Mouse (Mus musculus) liver, embryonic 15.5 days (tissue): ENCODE measurements around the gene Eif4enif1. TPM values are rescaled to one million over a fixed set of nuclear protein-coding genes. Genes with fewer than 3 reads are reported as not detected.
"Not testable (repeated sequence)": the region's sequence is repeated elsewhere in the genome, so short reads cannot be mapped to it uniquely, and the experiment has no call there.

Experiments used
- ATAC-seq: fragments of 200-750 bp; cut with Nextera tagmentation; 2 replicates; pipeline ENCODE4 v1.8.0; 2017; ENCODE audit warnings: moderate number of reproducible peaks, mild to moderate bottlenecking, moderate library complexity; ENCODE audit not compliant: insufficient read depth
- H3K27ac ChIP-seq: fragments of 300-500 bp; sonication (generic); replicated peaks from 2 replicates; pipeline ENCODE4 v1.5.1; 2015; ENCODE audit warnings: mild to moderate bottlenecking, inconsistent platforms
- H3K27me3 ChIP-seq: fragments of 300-500 bp; sonication (generic); 2 replicates; pipeline ENCODE4 v1.6.1; 2015; ENCODE audit warnings: mild to moderate bottlenecking, inconsistent platforms
- H3K36me3 ChIP-seq: fragments of 300-500 bp; sonication (generic); replicated peaks from 2 replicates; pipeline ENCODE4 v1.6.1; 2015; ENCODE audit warnings: moderate library complexity, mild to moderate bottlenecking, inconsistent platforms
- H3K4me1 ChIP-seq: fragments of 300-500 bp; sonication (generic); replicated peaks from 2 replicates; pipeline ENCODE4 v1.6.1; 2015; ENCODE audit warnings: inconsistent platforms
- H3K4me2 ChIP-seq: fragments of 300-500 bp; sonication (generic); 2 replicates; pipeline ENCODE4 v1.6.1; 2015; ENCODE audit warnings: moderate library complexity, mild to moderate bottlenecking, inconsistent platforms
- H3K4me3 ChIP-seq: fragments of 300-500 bp; sonication (generic); replicated peaks from 2 replicates; pipeline ENCODE4 v1.5.1; 2015; ENCODE audit warnings: mild to moderate bottlenecking, inconsistent platforms
- H3K9ac ChIP-seq: fragments of 300-500 bp; sonication (generic); 2 replicates; pipeline ENCODE4 v1.6.1; 2015; ENCODE audit warnings: moderate library complexity, mild to moderate bottlenecking, inconsistent platforms
- H3K9me3 ChIP-seq: fragments of 300-500 bp; sonication (generic); replicated peaks from 2 replicates; pipeline ENCODE4 v1.6.1; 2016; ENCODE audit warnings: inconsistent platforms
- WGBS: fragments of 180-500 bp; shearing (Covaris S2); methylation state at CpG from one replicate; pipeline ENCODE4 v1.1.7; 2015; ENCODE audit warnings: mixed read lengths; ENCODE audit not compliant: insufficient replicate concordance; 5-methylcytosine and 5-hydroxymethylcytosine counted together
- polyA plus RNA-seq: library from polyadenylated mRNA; unstranded; fragments of >200 nt; fragmentation: Nextera tagmentation; extraction: Ambion mirVana; gene quantifications from 2 replicates; pipeline ENCODE4 v1.2.1, GENCODE M21; 2015

Gene Eif4enif1
- polyA plus RNA-seq, 1 experiment from 2014 or later, result 22.3 TPM

DNA sequence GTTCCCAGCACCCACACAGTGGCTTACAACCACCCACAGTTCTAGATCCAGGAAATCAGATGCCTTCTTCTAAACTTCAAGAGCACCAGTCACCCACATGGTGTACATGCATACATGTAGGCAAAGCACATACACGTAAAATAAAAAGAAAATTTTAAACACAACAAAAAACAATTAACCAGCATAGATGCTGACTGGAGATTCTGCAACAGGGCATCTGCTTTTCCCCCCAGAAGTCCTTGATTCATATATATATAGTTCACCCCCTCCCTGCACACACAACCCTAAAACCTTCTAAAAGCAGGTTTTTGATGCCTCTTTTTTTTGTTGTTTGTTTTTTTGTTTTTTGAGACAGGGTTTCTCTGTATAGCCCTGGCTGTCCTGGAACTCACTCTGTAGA is 19.5 kb upstream of the Eif4enif1 start:
- 53% methylated on average over 1 of the region's 1 CpGs for WGBS
- not testable (repeated sequence) for H3K4me3 ChIP-seq, H3K9me3 ChIP-seq, H3K9ac ChIP-seq, H3K36me3 ChIP-seq, H3K4me1 ChIP-seq, H3K4me2 ChIP-seq, ATAC-seq, H3K27me3 ChIP-seq, H3K27ac ChIP-seq

GRCm38 (mm10) chr11:3193363-3193762 is 8.8 kb upstream of the Eif4enif1 start, which contains the start of gene Sfi1:
Gene Sfi1, minus strand, starts transcription at chr11:3193463.
- Histone ChIP-seq H3K4me1 (no peaks in the 10 kb centered on the region), H3K9me3 (no peaks in the 10 kb centered on the region), H3K4me3 (no peak within 1 kb of the TSS), H3K36me3 (no peaks in the 10 kb centered on the region), H3K27me3 (no peaks in the 10 kb centered on the region), H3K9ac (no peak within 1 kb of the TSS), H3K27ac (no peak within 1 kb of the TSS), H3K4me2 (no peak within 1 kb of the TSS)
- WGBS, result 76% methylated on average over 25 of the region's 25 CpGs
- no peak for ATAC-seq

DNA sequence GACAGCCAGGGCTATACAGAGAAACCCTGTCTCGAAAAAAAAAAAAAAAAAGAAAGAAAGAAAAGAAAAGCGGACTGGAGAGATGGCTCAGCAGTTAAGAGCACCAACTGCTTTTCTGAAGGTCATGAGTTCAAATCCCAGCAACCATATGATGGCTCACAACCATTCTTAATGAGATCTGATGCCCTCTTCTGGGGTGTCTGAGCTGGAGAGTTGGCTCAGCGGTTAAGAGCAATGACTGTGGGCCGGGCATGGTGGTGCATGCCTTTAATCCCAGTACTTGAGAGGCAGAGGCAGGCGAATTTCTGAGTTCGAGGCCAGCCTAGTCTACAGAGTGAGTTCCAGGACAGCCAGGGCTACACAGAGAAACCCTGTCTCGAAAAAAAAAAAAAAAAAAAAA is 1.6 kb upstream of the Eif4enif1 start:
- Histone ChIP-seq H3K4me1 (peaks cover 13% of the 10 kb centered on the region), H3K36me3 (peaks cover 14% of the 10 kb centered on the region)
- 81% methylated on average over 6 of the region's 7 CpGs for WGBS
- H3K9me3 ChIP-seq, ATAC-seq, H3K27me3 ChIP-seq, H3K27ac ChIP-seq, H3K4me3 ChIP-seq, H3K4me2 ChIP-seq, H3K9ac ChIP-seq: not testable (repeated sequence)

DNA sequence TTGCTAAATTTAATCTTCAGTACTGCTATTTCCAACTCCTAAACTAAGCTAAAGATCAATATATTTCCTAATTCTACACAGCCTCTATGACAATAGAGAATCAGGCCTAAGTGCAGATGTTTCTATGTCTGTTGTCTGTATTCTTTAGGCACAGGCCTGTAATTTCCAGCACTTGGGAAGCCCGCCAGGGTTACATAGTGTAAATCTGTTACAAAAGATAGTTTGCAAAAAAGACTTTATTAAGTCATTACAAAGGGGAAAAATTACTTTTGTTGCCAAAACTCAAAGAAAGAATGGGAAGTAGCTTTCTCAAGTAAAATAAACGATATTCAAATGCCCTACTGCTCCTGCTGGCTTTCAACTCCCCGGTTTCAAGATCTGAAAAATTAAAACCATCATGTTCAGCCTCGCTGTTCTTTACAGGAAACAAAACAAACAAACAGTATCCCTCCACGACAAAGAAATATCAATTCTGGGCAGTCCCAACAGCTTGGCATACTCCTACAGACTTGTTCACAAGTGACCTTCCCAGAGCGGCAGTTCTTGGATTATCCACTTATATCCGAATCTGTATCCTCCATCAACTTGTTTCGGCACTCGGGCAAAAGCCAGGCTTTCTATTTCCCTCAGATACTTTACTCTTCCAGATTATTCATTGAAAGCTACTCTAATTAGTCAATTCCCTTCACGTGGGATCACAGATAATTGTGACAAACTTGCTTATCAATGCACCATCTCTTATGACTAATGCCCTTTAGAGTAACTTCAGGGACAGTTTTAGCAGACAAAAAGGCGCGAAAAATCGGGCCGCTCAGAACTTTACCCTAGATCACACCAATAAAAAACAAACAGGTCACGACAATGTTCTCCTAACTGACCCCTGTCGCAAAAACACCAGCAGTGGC is 614 bp upstream of the Eif4enif1 start:
- no peaks in the 10 kb centered on the region for H3K27me3 ChIP-seq
- H3K4me2 ChIP-seq, result peak overlapping the region; percentile 45
- H3K4me3 ChIP-seq, result peak overlapping the region; percentile 58
- H3K27ac ChIP-seq, result peak overlapping the region; percentile 56
- H3K36me3 ChIP-seq, result peaks cover 23% of the 10 kb centered on the region
- WGBS, result 6% methylated on average over 16 of the region's 16 CpGs
- no peaks in the 10 kb centered on the region for H3K9me3 ChIP-seq
- H3K4me1 ChIP-seq, result peaks cover 21% of the 10 kb centered on the region
- ATAC-seq, result peak; percentile 8
- H3K9ac ChIP-seq, result peak overlapping the region; percentile 9; the same call in 1 of the 2 replicates

DNA sequence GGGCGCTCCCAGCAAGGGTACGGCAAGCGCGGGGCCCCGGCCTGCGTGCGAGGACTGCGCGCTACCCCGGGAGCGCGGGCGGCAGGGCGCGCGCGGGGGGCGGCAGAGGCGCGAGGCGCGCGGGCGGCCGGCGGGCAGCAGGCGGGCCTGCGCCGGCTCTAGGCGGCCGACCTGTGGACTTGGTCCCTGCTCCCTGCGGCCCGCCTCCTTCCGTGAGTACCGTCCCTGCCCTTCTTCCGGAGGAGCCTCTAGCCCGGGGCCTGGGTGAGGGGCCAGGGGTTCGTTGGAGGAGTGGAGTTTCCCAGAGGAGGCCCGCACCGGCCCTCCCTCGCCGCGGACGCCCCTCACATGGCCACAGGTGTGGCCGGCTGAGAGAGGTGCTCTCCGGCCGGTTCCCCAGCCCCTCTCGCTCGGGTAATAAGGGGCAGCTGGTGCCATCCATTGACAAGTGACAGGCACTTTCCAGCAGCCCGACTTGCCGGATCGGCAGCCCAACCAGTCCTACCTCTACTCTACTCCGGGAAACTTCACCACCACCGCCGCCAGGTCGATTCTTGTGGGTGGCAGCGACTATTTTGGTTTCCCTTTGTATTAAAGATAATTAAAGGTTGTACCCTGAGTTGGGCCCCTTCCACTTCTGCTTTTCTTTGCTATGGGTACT is 719 bp downstream of the Eif4enif1 start:
- Histone ChIP-seq H3K9ac (peak overlapping the region; percentile 57), H3K27me3 (no peaks in the 10 kb centered on the region), H3K27ac (peak overlapping the region; percentile 51), H3K4me1 (peaks cover 25% of the 10 kb centered on the region), H3K4me2 (peak overlapping the region; percentile 50), H3K9me3 (no peaks in the 10 kb centered on the region), H3K4me3 (peak overlapping the region; percentile 58), H3K36me3 (peaks cover 36% of the 10 kb centered on the region)
- peak; percentile 63 for ATAC-seq
- WGBS, result under 1% methylated on average over 57 of the region's 57 CpGs

- H3K4me2 ChIP-seq, result peak overlapping the region; percentile 50
- WGBS, result 39% methylated on average over 2 of the region's 2 CpGs
- H3K36me3 ChIP-seq, result peaks cover 45% of the 10 kb centered on the region
- no peaks in the 10 kb centered on the region for H3K27me3 ChIP-seq
- H3K4me3 ChIP-seq, result peak overlapping the region; percentile 58
- H3K9ac ChIP-seq, result no peak overlapping the region
- H3K27ac ChIP-seq, result no peak overlapping the region
- no peaks in the 10 kb centered on the region for H3K9me3 ChIP-seq
- ATAC-seq, result no peak
- H3K4me1 ChIP-seq, result peaks cover 30% of the 10 kb centered on the region
These were observed 1.6 kb downstream of the Eif4enif1 start for GRCm38 (mm10) chr11:3203771-3204170.

DNA sequence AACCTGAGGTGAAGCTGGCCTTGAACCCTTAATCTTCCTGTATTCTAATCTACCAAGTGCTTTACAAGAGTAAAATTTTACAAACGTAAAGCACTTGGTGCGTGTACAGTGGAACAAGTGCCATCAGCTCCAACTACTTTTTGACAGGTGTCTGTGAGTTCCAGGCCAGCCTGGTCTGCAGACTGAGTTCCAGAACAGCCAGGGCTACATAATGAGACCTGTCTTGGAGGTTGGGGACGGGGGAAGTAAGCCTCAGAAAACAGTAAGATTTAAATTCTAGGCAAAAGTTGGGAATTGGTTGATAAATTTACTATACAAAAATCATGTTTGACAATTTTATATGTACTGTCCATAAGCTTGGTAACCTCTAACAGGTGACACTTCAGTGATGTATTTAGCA is 3.0 kb downstream of the Eif4enif1 start:
- H3K36me3 ChIP-seq, result peaks cover 58% of the 10 kb centered on the region
- H3K27me3 ChIP-seq, result no peaks in the 10 kb centered on the region
- no peak for ATAC-seq
- H3K4me2 ChIP-seq, result peak overlapping the region; percentile 50
- no peak overlapping the region for H3K27ac ChIP-seq
- H3K4me3 ChIP-seq, result no peak overlapping the region
- H3K9me3 ChIP-seq, result no peaks in the 10 kb centered on the region
- H3K9ac ChIP-seq, result no peak overlapping the region; the same call in 1 of the 2 replicates
- WGBS, result 78% methylated on average over 3 of the region's 3 CpGs
- H3K4me1 ChIP-seq, result peaks cover 30% of the 10 kb centered on the region

DNA sequence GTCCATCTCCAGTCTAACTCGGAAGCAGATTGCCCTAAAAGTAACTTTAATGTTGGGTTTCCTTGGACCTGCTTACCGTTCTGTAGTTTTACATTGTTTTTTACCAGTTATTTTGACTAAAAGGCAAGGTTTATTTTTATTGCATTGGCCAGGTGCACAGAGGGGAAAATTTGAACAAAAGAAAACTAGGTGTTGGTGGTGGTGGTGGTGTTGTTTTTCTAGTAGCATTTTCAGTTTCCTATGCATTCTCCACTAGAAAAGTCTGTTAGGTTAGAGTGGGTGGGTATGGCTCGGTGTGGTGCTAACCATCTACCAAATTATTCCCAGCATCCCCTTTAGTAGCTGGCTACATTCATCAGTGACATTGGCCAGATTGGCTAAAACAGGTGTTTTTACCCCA is 4.6 kb downstream of the Eif4enif1 start:
- Histone ChIP-seq H3K36me3 (peaks cover 72% of the 10 kb centered on the region), H3K4me2 (no peak overlapping the region), H3K4me1 (peaks cover 30% of the 10 kb centered on the region), H3K27ac (no peak overlapping the region), H3K4me3 (no peak overlapping the region), H3K27me3 (no peaks in the 10 kb centered on the region), H3K9ac (no peak overlapping the region), H3K9me3 (no peaks in the 10 kb centered on the region)
- 89% methylated on average over 3 of the region's 3 CpGs for WGBS
- no peak for ATAC-seq

DNA sequence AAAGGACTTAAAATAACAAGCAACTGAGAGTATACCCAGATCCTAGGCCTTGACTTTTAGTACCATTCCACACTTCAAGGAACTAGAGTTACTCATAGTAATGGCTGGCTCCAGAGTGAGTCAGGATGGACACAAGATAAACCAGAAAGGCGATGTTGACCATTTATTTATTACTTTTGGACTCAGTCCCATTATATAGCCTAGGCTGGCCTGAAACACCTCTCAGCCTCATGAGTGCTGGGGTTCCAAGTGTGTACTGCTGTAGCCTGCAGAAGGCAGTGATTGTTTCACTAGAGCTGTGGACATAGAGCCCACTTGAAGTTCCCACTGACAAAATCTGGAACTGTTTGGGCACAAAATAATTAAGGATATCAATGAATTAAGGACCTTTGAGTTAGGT is 10.3 kb downstream of the Eif4enif1 start:
- Histone ChIP-seq H3K9ac (no peak overlapping the region), H3K9me3 (no peaks in the 10 kb centered on the region), H3K4me2 (no peak overlapping the region), H3K27me3 (no peaks in the 10 kb centered on the region), H3K36me3 (peaks cover 92% of the 10 kb centered on the region), H3K4me1 (0 out of 2 replicates have a peak, but pooled peaks cover 5% of the 10 kb centered on the region), H3K27ac (no peak overlapping the region), H3K4me3 (no peak overlapping the region)
- 64% methylated on average over 1 of the region's 1 CpGs for WGBS
- no peak for ATAC-seq

DNA sequence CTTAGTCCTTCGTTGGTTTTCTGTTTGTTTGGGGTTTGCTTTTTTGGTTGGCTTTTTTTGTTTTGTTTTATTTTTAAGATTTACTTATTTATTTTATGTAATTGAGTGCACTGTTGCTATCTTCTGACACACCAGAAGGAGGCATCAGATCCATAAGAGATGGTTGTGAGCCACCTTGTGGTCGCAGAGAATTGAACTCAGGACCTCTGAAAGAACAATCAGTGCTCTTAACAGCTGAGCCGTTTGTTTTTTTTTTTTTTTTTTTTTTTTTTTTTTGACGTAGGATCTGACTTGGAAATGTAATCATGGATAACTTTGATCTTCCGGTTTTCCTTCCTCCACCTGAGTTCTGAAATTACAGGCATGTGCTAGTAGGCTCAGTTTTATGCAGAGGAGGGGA is 20.9 kb downstream of the Eif4enif1 start:
- Histone ChIP-seq H3K27me3 (no peaks in the 10 kb centered on the region), H3K4me1 (no peaks in the 10 kb centered on the region), H3K9me3 (no peaks in the 10 kb centered on the region), H3K4me2 (no peak overlapping the region), H3K4me3 (no peak overlapping the region), H3K27ac (no peak overlapping the region), H3K36me3 (peaks cover 90% of the 10 kb centered on the region), H3K9ac (no peak overlapping the region)
- 73% methylated on average over 5 of the region's 5 CpGs for WGBS
- ATAC-seq, result no peak

DNA sequence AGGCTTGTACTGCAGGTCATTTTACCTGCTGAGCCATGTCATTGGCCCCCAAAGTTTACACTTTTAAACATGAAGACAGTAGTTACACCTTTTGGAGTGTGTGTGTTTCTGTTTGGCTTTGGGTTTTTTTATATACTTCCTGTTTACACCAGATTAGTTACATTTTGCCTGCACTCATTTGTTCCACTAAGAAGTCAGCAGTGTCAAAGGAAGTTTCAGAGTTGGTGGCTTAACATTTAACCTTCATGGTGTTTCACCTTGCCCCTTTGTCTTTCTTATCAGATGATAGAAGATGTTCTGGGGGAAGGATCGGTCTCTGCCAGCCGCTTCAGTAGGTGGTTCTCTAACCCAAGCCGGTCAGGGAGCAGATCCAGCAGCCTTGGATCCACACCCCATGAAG is 24.9 kb downstream of the Eif4enif1 start:
- Histone ChIP-seq H3K36me3 (peaks cover 92% of the 10 kb centered on the region), H3K4me1 (no peaks in the 10 kb centered on the region), H3K27me3 (no peaks in the 10 kb centered on the region), H3K9me3 (no peaks in the 10 kb centered on the region), H3K4me2 (no peak overlapping the region), H3K4me3 (no peak overlapping the region), H3K27ac (no peak overlapping the region), H3K9ac (no peak overlapping the region)
- ATAC-seq, result no peak
- WGBS, result 87% methylated on average over 3 of the region's 3 CpGs
